Mouse (Mus musculus) testis, postnatal 14 days (tissue): Measurements from ENCODE around the gene Arcn1.
"Not testable (repeated sequence)": the region's sequence is repeated elsewhere in the genome, so short reads cannot be mapped to it uniquely, and the experiment has no call there.

ENCODE experiments used
- DNase-seq: peaks from one replicate; pipeline ENCODE4 v3.0.0; 2021; ENCODE audit warnings: low spot score

Arcn1 gene

DNA sequence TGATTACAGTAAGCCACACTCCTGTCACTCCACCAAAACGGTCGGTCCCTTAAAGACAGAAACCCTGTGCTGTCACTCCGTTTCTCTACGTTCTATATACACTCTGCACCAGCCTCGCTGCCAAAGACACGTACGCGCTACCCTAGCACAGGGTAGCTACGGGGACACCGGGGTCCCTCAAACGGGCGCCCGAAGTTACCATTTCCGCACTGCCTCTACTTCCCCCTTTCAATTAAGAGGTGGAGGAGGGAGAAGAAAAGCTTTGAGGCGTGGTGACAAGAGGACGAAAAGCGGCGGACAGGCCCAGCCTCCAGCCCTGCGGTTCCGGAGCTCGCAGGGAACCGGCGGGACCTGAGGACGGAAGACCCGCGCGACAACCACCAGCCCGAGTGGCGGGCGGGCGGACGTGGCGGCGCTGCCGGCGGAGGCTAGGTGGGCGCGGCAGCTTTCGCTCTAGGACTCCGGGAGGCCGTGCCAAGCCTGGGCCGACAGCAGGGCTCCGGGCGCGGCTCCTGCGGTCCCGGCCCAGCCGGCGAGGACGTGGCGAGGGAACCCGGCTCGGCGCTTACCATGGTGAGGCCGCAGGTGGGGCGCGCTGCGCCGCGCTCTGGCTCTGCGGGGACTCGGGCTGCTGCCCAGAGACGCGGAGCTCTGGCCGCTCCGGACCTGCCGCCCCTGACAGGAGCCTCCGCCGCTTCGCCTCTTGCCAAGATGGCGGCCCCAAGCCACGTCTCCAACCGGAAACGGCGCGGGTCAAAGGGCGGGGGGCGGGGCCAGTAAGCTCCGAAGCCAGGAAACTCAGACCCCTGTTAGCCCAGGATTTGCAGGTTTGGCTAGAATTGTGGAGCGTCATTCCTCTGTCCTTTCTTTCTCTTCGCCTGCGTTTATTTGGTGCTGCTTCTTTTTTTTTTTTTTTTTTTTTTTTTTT is at the start of gene Arcn1, which contains the start of gene Ift46:
Arcn1 (minus strand) TSS at position 745 of the 928 bp plus-strand sequence.
Ift46 (plus strand) TSS at position 808 of the 928 bp plus-strand sequence.
- peak; percentile 89 for DNase-seq

DNA sequence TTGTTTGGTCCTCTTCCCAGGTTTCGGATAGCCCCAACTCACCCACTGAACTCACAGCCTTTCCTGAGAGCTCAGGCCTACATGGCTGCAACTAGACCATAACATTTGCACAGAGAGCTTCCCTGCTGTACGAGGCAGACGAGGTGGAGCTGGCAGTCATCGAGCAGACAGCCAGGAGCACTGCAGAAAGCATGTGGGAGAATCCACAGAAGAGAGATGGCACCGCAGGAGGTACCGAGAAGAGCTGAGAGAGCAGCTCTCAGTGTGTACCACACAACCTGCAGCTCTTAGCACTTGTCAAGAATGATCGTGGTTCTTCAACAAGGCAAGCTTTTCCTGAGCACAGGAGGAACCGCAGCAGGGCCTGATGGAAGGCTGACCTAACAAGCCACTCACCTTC is 46.5 kb upstream of the Arcn1 start:
- DNase-seq, result no peak

- no peak for DNase-seq
Observed at GRCm38 (mm10) chr9:44810316-44810715, 42.7 kb upstream of the Arcn1 start.

GRCm38 (mm10) chr9:44807778-44808177 is 40.1 kb upstream of the Arcn1 start:
- no peak for DNase-seq

DNA sequence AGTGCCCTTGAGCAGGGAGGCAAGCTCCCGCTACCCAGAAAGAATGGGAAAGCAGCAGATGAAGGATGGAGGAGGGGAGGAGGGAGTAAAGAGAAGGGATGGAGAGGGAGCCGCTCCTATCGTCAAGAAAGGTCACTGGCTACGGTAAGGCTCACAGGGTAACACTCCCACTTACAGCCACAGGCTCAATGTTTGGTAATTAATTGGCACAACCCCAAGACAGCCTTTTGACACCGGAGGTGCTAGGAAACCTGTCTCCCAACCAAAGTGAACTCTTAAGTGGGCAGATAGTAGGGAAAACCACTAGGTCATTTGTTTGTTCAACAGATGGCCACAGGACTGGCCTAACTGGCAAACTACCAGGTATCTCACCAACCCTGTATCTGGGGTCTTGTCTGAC is 39.5 kb upstream of the Arcn1 start:
- no peak for DNase-seq

DNA sequence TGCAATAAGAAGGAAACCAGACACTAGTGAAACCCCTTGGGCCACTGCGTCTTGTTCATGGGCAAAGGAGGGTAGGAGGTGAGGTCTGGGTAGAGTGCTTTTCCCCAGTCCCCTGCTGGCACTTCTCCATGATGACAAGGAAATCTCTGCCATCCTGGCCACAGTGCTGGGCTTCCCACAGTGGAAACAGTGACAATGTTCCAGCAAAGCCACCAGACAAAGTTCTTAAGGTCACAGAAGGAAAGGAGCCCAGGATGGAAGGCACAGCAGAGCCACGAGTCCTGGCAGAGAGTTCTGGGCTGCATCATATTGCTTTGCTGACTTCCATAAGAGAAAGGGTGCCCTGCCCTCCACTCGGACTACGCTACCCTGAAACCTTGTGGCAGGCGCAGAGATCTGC is 37.9 kb upstream of the Arcn1 start:
- DNase-seq, result no peak

DNA sequence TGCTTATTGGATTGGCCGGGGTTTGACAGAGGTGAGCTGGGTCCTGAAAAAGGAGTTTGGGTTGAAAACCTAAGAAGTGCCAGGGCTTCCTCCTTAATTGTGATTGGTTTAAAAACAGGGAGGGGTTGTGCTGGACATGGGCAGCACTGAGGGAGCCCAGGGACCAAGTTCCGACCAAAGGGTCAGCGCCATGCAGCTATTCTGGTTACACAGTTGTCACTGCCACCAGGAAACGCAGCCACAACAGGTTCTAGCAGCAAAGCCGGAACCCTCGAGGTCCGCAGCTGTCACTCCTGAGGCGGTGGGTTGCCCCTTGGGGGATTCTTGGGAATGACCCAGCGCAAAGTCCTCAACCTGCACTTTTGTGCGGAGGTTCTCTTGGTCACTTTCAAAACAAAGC is 37.0 kb upstream of the Arcn1 start:
- no peak for DNase-seq

DNA sequence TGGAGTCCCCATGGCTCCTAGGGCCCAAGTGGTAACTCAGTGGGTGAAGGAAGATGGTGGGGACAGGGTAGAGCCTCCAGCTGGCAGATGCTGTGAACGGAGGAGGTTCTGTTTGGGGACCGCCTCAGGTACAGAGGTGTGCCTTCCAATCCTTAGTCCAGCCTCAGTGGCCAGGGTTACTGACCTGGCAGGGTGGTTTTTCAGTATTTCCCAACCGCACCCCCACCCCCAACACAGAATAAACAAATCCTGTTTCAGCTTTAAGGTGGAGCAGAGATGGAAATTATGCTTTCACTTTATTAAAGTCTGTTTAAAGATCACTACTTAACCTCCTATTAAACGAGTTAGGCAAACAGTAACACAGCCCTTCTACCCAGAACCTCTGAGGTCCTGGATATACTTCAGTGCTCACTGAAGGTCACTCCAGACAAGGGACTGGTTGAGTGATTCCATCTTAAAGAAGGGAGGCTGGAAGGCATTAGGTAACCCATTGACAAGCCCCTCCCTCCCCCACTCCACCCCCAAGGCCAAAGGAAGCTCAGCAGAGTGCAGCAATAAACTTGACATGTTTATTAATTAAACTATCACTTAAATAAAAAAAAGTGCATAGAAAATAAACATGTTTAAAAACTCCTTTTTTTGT is 35.3 kb upstream of the Arcn1 start, which contains the start of gene Ttc36:
Ttc36 (minus strand) TSS at position 265 of the 643 bp plus-strand sequence.
- DNase-seq, result no peak

- no peak for DNase-seq
Observed at GRCm38 (mm10) chr9:44801669-44802068, 34.0 kb upstream of the Arcn1 start.

DNA sequence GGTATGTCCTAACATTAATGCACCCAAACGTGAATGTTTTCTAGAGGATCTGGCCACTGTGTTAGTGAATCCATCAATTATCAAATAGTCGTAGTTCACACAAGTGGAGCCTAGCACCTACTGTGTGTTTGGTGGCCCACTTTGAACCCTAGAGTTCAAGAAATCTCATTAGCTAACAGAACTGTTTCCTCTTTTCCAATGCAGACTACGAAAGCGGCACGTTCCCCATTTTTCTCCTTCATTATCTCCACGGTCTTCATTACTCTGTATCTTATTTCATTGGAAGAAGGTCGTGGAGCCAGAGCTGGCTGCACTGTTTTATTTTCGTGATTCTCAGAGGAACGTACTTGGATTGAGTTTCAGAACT is 32.3 kb upstream of the Arcn1 start:
- no peak for DNase-seq

DNA sequence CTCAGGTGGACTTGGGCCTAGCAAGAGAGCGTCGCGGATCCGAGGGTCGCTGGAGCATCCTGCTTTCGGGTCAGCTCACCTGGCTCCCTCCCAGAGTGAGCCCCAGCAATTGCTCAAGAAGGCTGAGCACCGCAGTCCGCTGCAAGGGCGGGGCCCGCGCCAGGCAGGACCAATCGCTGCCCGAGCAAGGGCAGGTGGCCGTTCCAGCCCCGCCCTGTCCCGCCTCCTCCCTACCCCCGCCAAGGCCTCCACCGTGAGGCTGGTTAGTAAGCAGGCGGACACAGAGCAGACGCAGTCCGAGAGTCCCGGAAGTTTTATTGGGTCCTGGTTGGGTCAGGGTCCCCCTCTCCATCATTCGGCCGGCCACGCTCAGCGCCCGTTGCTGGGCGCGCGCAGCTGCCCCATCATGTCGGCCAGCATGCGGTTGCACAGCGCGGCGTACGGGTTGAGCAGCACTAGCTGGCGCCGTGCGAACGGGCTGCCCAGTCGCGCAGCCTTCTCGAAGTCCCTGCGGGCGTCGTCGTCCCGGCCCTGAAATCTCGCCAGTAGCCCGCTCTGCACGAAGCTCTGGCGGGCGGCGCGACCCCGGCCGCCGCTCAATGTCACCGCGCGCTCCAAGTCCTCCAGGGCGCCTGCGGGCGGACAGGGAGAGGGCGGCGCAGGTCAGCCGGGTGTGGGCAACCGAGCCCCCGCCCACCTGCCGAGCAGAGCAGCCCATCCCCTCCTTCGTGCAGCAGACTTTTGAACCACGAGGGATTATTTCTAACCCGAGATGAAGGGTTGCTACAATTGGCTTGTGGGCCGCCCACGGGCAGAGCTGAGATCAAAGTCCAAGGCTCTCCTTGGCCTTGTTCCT is 31.7 kb upstream of the Arcn1 start, which contains the start of gene Tmem25:
Tmem25 (minus strand) TSS at position 206 of the 856 bp plus-strand sequence.
- peak; percentile 88 for DNase-seq

GRCm38 (mm10) chr9:44798298-44798697 is 30.7 kb upstream of the Arcn1 start:
- no peak for DNase-seq

DNA sequence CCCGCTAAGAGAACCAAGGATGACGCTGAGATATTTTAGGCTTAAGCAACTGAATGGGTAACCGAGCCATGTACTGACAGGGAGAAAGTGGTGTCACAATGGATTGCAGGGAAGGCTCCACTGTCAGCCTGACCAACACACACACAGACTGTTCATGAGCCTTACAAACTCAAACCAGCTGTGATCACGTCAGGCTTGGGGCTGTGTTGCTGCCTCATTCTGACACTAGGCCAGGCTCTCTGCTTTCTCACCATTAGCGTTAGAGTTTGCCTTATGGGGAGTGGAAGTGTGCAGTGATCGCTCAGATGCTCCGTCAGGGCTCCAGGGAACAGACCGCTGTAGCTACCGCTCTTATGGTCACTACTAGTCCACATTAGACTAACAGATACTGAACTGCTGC is 25.2 kb upstream of the Arcn1 start:
- DNase-seq, result no peak

- peak; percentile 94 for DNase-seq
Observed at GRCm38 (mm10) chr9:44772750-44773651, 5.4 kb upstream of the Arcn1 start.

- DNase-seq, result no peak
Observed at GRCm38 (mm10) chr9:44772392-44772749, 4.7 kb upstream of the Arcn1 start.

GRCm38 (mm10) chr9:44771376-44771775 is 3.7 kb upstream of the Arcn1 start:
- DNase-seq, result no peak

DNA sequence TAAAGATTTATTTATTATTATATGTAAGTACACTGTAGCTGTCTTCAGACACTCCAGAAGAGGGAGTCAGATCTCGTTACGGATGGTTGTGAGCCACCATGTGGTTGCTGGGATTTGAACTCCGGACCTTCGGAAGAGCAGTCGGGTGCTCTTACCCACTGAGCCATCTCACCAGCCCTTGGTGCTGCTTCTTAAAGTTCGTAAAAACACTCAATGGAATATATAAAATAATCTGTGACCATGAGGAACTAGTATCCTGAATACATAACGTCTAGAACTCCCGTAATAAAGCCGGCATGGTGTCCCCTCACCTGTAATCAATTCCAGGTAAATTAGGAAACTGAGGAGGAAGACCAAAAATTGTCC is 367 bp upstream of the Arcn1 start:
- DNase-seq, result not testable (repeated sequence)

- no peak for DNase-seq
Observed at GRCm38 (mm10) chr9:44760873-44761272, 6.8 kb downstream of the Arcn1 start.

DNA sequence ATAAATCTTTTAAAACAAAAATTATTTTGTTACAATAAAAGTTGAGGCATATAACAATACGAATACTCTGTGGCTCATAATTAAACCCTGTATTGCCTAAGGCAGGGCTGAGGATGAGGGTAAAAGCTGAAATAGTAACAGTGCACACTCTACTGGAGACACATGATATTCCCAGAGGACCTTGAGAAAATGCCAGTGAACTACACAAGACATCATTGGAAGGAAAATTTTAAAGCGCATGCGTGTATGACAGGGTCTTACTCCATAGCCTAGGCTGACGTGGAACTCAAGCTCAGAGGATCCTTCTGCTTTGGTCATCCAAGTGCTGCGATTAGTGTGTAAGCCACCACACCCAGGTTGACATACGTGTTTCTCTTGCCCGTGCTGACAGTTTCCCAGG is 19.2 kb downstream of the Arcn1 start:
- no peak for DNase-seq

- DNase-seq, result no peak
Observed at GRCm38 (mm10) chr9:44747341-44747740, 20.3 kb downstream of the Arcn1 start.

DNA sequence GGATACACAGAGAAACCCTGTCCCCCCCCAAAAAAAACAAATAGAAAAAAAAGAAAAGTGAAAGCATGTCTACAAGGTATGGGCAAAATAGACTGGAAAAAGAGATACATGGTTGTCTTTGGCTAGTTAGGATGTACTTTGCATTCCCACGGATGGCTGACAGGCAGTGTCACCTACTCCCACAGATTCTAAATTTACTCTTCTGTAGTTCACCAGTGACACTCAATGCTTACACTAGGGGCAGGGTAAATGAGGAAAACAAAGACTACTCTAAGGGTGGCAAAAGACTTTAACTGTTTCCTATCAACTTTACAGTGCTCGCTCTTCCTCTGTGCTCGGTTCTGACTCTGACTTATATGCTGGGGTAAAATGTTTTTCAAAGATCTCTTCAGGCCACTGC is 21.0 kb downstream of the Arcn1 start:
- no peak for DNase-seq
